Mouse (Mus musculus) hindlimb bud, embryonic 11.5 days (tissue): ENCODE data around the gene Spryd4.
"Not testable (repeated sequence)": the region's sequence is repeated elsewhere in the genome, so short reads cannot be mapped to it uniquely, and the experiment has no call there.

Experiments
- DNase-seq: peaks from one replicate; pipeline ENCODE4 v3.0.0-alpha.2; 2012; ENCODE audit warnings: low read depth, low spot score; ENCODE audit errors: extremely low spot score

The Spryd4 gene

GRCm38 (mm10) chr10:128225538-128225937 is 13.9 kb upstream of the Spryd4 start, which contains the start of gene Mip:
Gene Mip (plus strand): TSS chr10:128225838.
- DNase-seq = no peak

- DNase-seq = no peak
These were observed 13.5 kb upstream of the Spryd4 start for GRCm38 (mm10) chr10:128225064-128225463.

GRCm38 (mm10) chr10:128221533-128222286 is 10.1 kb upstream of the Spryd4 start:
- no peak for DNase-seq

GRCm38 (mm10) chr10:128218387-128219117 is 6.9 kb upstream of the Spryd4 start:
- DNase-seq = no peak

- no peak for DNase-seq
These were observed 3.4 kb upstream of the Spryd4 start for GRCm38 (mm10) chr10:128214981-128215380.

GRCm38 (mm10) chr10:128214112-128214511 is 2.5 kb upstream of the Spryd4 start:
- DNase-seq = not testable (repeated sequence)

GRCm38 (mm10) chr10:128212871-128213323 is 1.3 kb upstream of the Spryd4 start:
- peak; percentile 84 for DNase-seq

- DNase-seq = no peak
These were observed 541 bp upstream of the Spryd4 start for GRCm38 (mm10) chr10:128212148-128212547.

- no peak for DNase-seq
These were observed 653 bp downstream of the Spryd4 start for GRCm38 (mm10) chr10:128210954-128211353.

GRCm38 (mm10) chr10:128210131-128210530 is 1.5 kb downstream of the Spryd4 start:
- DNase-seq = no peak

GRCm38 (mm10) chr10:128209311-128210009 is 2.1 kb downstream of the Spryd4 start:
- no peak for DNase-seq

- no peak for DNase-seq
These were observed 3.3 kb downstream of the Spryd4 start for GRCm38 (mm10) chr10:128208326-128208725.

- no peak for DNase-seq
These were observed 6.7 kb downstream of the Spryd4 start for GRCm38 (mm10) chr10:128204941-128205340.

- DNase-seq = no peak
These were observed 9.8 kb downstream of the Spryd4 start for GRCm38 (mm10) chr10:128201856-128202255.

GRCm38 (mm10) chr10:128194551-128195461 is 16.8 kb downstream of the Spryd4 start:
- DNase-seq = no peak

- peak; percentile 73 for DNase-seq
These were observed 17.5 kb downstream of the Spryd4 start, which contains the start of gene Gls2 for GRCm38 (mm10) chr10:128194024-128194550. Gene Gls2 (plus strand): TSS chr10:128194457.

- DNase-seq = no peak
These were observed 18.5 kb downstream of the Spryd4 start for GRCm38 (mm10) chr10:128193113-128193512.

GRCm38 (mm10) chr10:128192030-128192766 is 19.4 kb downstream of the Spryd4 start:
- not testable (repeated sequence) for DNase-seq

- no peak for DNase-seq
These were observed 20.1 kb downstream of the Spryd4 start for GRCm38 (mm10) chr10:128191472-128191871.
